Mouse (Mus musculus) intestine, embryonic 16.5 days (tissue): ENCODE data around the gene Defb20. TPM values are rescaled to one million over a fixed set of nuclear protein-coding genes. Genes with fewer than 3 reads are reported as not detected.

Experiments used
- ATAC-seq: fragments of 200-750 bp; cut with Nextera tagmentation; 2 replicates; pipeline ENCODE4 v1.8.0; 2017; ENCODE audit warnings: moderate TSS enrichment, moderate library complexity
- H3K27ac ChIP-seq: fragments of 300-500 bp; sonication (generic); 2 replicates; pipeline ENCODE4 v1.5.1; 2014; ENCODE audit warnings: mild to moderate bottlenecking, low read length
- H3K27me3 ChIP-seq: fragments of 300-500 bp; sonication (generic); replicated peaks from 2 replicates; pipeline ENCODE4 v1.6.1; 2014; ENCODE audit warnings: low read length, control low read depth, mixed read lengths; ENCODE audit not compliant: control insufficient read depth, insufficient read depth
- H3K36me3 ChIP-seq: fragments of 300-500 bp; sonication (generic); 2 replicates; pipeline ENCODE4 v1.6.1; 2014; ENCODE audit warnings: low read length, control low read depth; ENCODE audit not compliant: control insufficient read depth, insufficient read depth
- H3K4me1 ChIP-seq: fragments of 300-500 bp; sonication (generic); 2 replicates; pipeline ENCODE4 v1.6.1; 2014; ENCODE audit warnings: low read length, control low read depth, mixed read lengths; ENCODE audit not compliant: control insufficient read depth, insufficient read depth
- H3K4me2 ChIP-seq: fragments of 300-500 bp; sonication (generic); 2 replicates; pipeline ENCODE4 v1.6.1; 2014; ENCODE audit warnings: low read depth, low read length, control low read depth
- H3K4me3 ChIP-seq: fragments of 300-500 bp; sonication (generic); 2 replicates; pipeline ENCODE4 v1.5.1; 2014; ENCODE audit warnings: mild to moderate bottlenecking, low read length
- H3K9ac ChIP-seq: fragments of 300-500 bp; sonication (generic); 2 replicates; pipeline ENCODE4 v1.6.1; 2014; ENCODE audit warnings: low read depth, low read length
- H3K9me3 ChIP-seq: fragments of 300-500 bp; sonication (generic); 2 replicates; pipeline ENCODE4 v1.6.1; 2016; ENCODE audit warnings: low read length, control low read depth; ENCODE audit not compliant: control insufficient read depth
- WGBS: fragments of 180-500 bp; shearing (Covaris S2); extraction: QIAGEN DNeasy Blood & Tissue Kit; methylation state at CpG from one replicate; pipeline ENCODE4 v1.1.7; 2014; 5-methylcytosine and 5-hydroxymethylcytosine counted together
- polyA plus RNA-seq: library from polyadenylated mRNA; unstranded; fragments of >200 nt; fragmentation: Nextera tagmentation; extraction: Ambion mirVana; gene quantifications from 2 replicates; pipeline ENCODE4 v1.2.1, GENCODE M21; 2015

Gene Defb20
- polyA plus RNA-seq, 1 experiment from 2014 or later, result not detected

DNA sequence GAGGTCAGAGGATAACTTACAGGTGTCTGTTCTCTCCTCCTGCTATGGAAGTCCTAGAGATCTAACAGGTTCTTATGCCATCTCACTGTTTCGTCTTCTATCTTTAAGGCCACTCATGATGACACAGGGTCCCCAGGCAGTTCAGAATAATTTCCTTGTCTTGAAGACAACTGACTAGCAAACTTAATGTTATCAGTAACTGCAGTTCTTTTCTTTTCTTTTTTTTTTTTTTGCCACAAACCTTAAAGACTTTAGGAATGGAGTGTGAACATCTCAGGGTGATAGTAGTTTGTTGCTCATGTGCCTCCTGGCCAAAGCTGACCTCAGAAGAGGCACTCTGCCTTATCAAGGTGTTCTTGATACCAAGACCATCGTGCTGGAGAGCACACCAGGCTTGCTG lies 30.2 kb upstream of the Defb20 start:
- Histone ChIP-seq H3K4me1 (no peaks in the 10 kb centered on the region), H3K4me2 (no peak overlapping the region), H3K27me3 (no peaks in the 10 kb centered on the region), H3K27ac (no peak overlapping the region), H3K9me3 (no peaks in the 10 kb centered on the region), H3K9ac (no peak overlapping the region), H3K4me3 (no peak overlapping the region), H3K36me3 (no peaks in the 10 kb centered on the region)
- WGBS, result 69% methylated on average over 2 of the region's 2 CpGs
- no peak for ATAC-seq

DNA sequence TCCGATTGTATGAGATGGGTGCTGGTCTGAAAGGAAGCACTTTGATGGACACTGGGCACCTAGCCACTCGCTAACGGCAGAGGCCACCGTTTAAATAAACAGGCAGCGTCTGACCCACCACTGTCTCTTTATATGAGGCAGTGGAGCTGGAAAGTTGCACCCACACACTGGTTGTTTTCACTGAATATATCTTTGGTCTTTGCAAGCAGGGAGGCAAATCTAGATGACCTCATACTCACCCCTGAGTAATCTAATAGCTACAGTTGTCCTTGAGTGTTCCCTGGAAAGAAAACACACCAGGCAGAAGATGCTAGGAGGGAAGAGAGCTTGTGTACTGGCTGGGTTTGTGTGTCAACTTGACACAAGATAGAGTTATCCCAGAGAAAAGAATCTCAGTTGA lies 29.4 kb upstream of the Defb20 start:
- Histone ChIP-seq H3K9me3 (no peaks in the 10 kb centered on the region), H3K36me3 (no peaks in the 10 kb centered on the region), H3K4me1 (no peaks in the 10 kb centered on the region), H3K27me3 (no peaks in the 10 kb centered on the region), H3K4me2 (no peak overlapping the region), H3K9ac (no peak overlapping the region), H3K27ac (no peak overlapping the region), H3K4me3 (no peak overlapping the region)
- ATAC-seq, result no peak
- 30% methylated on average over 5 of the region's 5 CpGs for WGBS

- no peak overlapping the region for H3K27ac ChIP-seq
- WGBS, result 3% methylated on average over 5 of the region's 5 CpGs
- no peak for ATAC-seq
These were observed 26.6 kb upstream of the Defb20 start for GRCm38 (mm10) chr2:152450241-152450640.

GRCm38 (mm10) chr2:152452101-152452781 lies 24.6 kb upstream of the Defb20 start:
- H3K4me1 ChIP-seq, result no peaks in the 10 kb centered on the region
- no peak overlapping the region for H3K4me3 ChIP-seq
- no peaks in the 10 kb centered on the region for H3K9me3 ChIP-seq
- 72% methylated on average over 4 of the region's 4 CpGs for WGBS
- no peak overlapping the region for H3K27ac ChIP-seq
- ATAC-seq, result no peak
- no peak overlapping the region for H3K9ac ChIP-seq
- H3K27me3 ChIP-seq, result no peaks in the 10 kb centered on the region
- no peak overlapping the region for H3K4me2 ChIP-seq
- H3K36me3 ChIP-seq, result no peaks in the 10 kb centered on the region

More at GRCm38 (mm10) chr2:152450241-152450640, 26.6 kb upstream of the Defb20 start:
- H3K36me3 ChIP-seq, result no peaks in the 10 kb centered on the region
- H3K9ac ChIP-seq, result no peak overlapping the region
- no peak overlapping the region for H3K4me2 ChIP-seq
- no peaks in the 10 kb centered on the region for H3K27me3 ChIP-seq
- no peaks in the 10 kb centered on the region for H3K4me1 ChIP-seq
- no peak overlapping the region for H3K4me3 ChIP-seq
- H3K9me3 ChIP-seq, result no peaks in the 10 kb centered on the region

- no peaks in the 10 kb centered on the region for H3K27me3 ChIP-seq
- H3K36me3 ChIP-seq, result no peaks in the 10 kb centered on the region
- H3K4me2 ChIP-seq, result no peak overlapping the region
- 45% methylated on average over 13 of the region's 13 CpGs for WGBS
- ATAC-seq, result no peak
- H3K4me1 ChIP-seq, result no peaks in the 10 kb centered on the region
- H3K4me3 ChIP-seq, result no peak overlapping the region
- H3K9me3 ChIP-seq, result no peaks in the 10 kb centered on the region
- no peak overlapping the region for H3K27ac ChIP-seq
- H3K9ac ChIP-seq, result no peak overlapping the region
These were observed 17.6 kb upstream of the Defb20 start for GRCm38 (mm10) chr2:152459241-152459640.

- Histone ChIP-seq H3K4me1 (no peaks in the 10 kb centered on the region), H3K4me3 (no peak within 1 kb of the TSS), H3K36me3 (no peaks in the 10 kb centered on the region), H3K9me3 (0 out of 2 replicates have a peak, but pooled peaks cover 3% of the 10 kb centered on the region), H3K4me2 (no peak within 1 kb of the TSS), H3K9ac (no peak within 1 kb of the TSS), H3K27me3 (no peaks in the 10 kb centered on the region), H3K27ac (no peak within 1 kb of the TSS)
- 86% methylated on average over 3 of the region's 3 CpGs for WGBS
- ATAC-seq, result no peak
These were observed 12.2 kb upstream of the Defb20 start, which contains the start of gene Defb23 for GRCm38 (mm10) chr2:152464570-152465150. TSS of gene Defb23 (minus strand) at chr2:152464620.

DNA sequence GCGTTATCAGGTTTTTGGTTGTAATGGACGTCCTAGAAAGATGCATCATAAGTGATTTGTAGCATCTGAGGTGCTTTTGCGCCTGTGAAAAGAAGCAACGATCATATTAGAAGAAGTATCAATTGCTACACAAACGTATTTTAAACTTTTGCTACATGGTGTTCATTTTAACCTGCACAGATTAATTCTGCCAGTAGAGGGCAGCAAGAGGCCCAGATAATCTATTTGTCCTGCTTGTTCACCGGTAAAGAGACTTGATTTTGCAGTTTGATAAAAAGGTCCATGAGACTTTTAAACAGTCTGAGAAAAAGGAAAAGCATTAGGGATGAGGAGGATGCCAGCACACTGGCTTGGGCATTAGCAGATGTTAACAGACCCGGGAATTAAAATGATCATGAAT lies 5.9 kb upstream of the Defb20 start:
- Histone ChIP-seq H3K9me3 (no peaks in the 10 kb centered on the region), H3K27me3 (no peaks in the 10 kb centered on the region), H3K9ac (no peak overlapping the region), H3K4me3 (no peak overlapping the region), H3K4me2 (no peak overlapping the region), H3K27ac (no peak overlapping the region), H3K36me3 (no peaks in the 10 kb centered on the region), H3K4me1 (no peaks in the 10 kb centered on the region)
- ATAC-seq, result no peak
- 34% methylated on average over 7 of the region's 7 CpGs for WGBS

- no peak overlapping the region for H3K4me2 ChIP-seq
- no peaks in the 10 kb centered on the region for H3K36me3 ChIP-seq
- 32% methylated on average over 3 of the region's 3 CpGs for whole genome bisulfite sequencing
- no peak overlapping the region for H3K4me3 ChIP-seq
- no peaks in the 10 kb centered on the region for H3K9me3 ChIP-seq
- no peaks in the 10 kb centered on the region for H3K4me1 ChIP-seq
- H3K27ac ChIP-seq, result no peak overlapping the region
- no peaks in the 10 kb centered on the region for H3K27me3 ChIP-seq
- no peak for ATAC-seq
- no peak overlapping the region for H3K9ac ChIP-seq
These were observed 4.4 kb upstream of the Defb20 start for GRCm38 (mm10) chr2:152472434-152472833.

DNA sequence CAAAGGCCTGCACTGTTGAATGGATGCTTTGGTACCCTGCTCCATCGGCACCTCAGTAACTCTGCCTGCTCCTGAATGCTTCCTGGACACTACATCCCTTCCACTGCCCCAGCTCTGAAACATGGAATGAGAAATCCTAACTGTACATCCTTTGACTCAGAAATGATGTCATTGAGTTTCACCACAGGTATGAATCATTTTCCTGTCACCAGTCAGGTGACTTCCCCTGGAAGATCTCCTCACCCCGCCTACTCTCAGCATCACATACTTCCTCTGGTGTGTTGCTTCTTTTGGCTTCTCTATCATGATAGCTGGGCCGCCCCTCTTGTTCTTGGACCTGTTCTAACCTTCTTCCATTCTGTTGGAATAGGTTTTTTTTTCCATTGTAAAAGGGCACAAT lies 4.0 kb downstream of the Defb20 start:
- no peaks in the 10 kb centered on the region for H3K4me1 ChIP-seq
- H3K36me3 ChIP-seq, result no peaks in the 10 kb centered on the region
- H3K4me2 ChIP-seq, result no peak overlapping the region
- H3K9ac ChIP-seq, result no peak overlapping the region
- no peaks in the 10 kb centered on the region for H3K9me3 ChIP-seq
- ATAC-seq, result no peak
- 84% methylated on average over 3 of the region's 3 CpGs for WGBS
- H3K27me3 ChIP-seq, result no peaks in the 10 kb centered on the region
- no peak overlapping the region for H3K4me3 ChIP-seq
- H3K27ac ChIP-seq, result no peak overlapping the region
